15 mouse cellular contexts compared by ENCODE assay signal in the genomic region with DNA sequence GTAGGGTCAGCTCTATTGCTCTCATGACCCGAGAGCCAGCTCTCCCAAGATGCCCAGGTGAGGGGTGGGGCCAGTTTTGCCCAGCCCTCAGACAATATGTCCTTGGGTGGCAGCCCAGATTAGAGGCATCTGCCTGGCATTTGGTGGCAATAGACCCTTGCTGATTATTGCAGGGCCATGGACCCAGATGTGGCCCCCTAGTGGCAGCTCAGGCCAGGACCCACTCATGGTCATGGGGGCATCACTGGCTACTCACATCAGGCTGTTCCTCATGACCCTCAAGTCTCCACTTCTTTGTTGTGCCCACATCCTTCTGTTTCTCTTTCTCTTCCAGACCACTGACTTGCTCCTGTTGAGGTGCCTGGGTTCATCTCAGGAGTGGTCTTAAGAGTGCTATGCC.
DNase-seq lines count a peak whose midpoint lies in the region; ATAC-seq and TF ChIP-seq lines count a peak whose summit lies in the region.
"Had no signal": no experiment of that assay in that cellular context is flagged by ENCODE, and none has a peak within 500 bp of the region (broad histone marks: within the 10 kb centered on the region; RNA-seq: fewer than 3 reads in every experiment).

No protein-coding gene starts in this region.

- no peaks in the 10 kb centered on the region for H3K4me1 ChIP-seq in heart, adult 2 months (ENCODE audit: control insufficient read depth, insufficient read depth, low read length)
- H3K4me1 ChIP-seq in liver, adult 2 months (ENCODE audit: control insufficient read depth, insufficient read depth, low read length), result no peaks in the 10 kb centered on the region
- H3K4me1 ChIP-seq in liver, embryonic 11.5 days (replicated peaks; ENCODE audit: control insufficient read depth, insufficient read depth, low read length), result no peaks in the 10 kb centered on the region
- H3K4me1 ChIP-seq: heart, embryonic 13.5 days had no signal

- no peaks in the 10 kb centered on the region for H3K27me3 ChIP-seq in heart, adult 2 months (ENCODE audit: control insufficient read depth, insufficient read depth, low read length)
- no peaks in the 10 kb centered on the region for H3K27me3 ChIP-seq in liver, adult 2 months (ENCODE audit: control insufficient read depth, insufficient read depth, low read length)
- no peaks in the 10 kb centered on the region for H3K27me3 ChIP-seq in liver, embryonic 11.5 days (replicated peaks; ENCODE audit: control insufficient read depth, insufficient read depth, low read length)
- H3K27me3 ChIP-seq: heart, embryonic 13.5 days had no signal

- no peaks in the 10 kb centered on the region for H3K9me3 ChIP-seq in liver, embryonic 11.5 days (ENCODE audit: control insufficient read depth, low read length)
- H3K9me3 ChIP-seq: heart, embryonic 13.5 days had no signal

- no peak overlapping the region for H3K4me2 ChIP-seq in liver, embryonic 11.5 days
- H3K4me2 ChIP-seq: heart, embryonic 13.5 days had no signal

- no peak overlapping the region for H3K4me3 ChIP-seq in heart, adult 2 months
- H3K4me3 ChIP-seq in liver, adult 2 months (ENCODE audit: insufficient read depth, low read depth, low read length), result no peak overlapping the region
- no peak overlapping the region for H3K4me3 ChIP-seq in liver, embryonic 11.5 days (ENCODE audit: low read depth, low read length)
- H3K4me3 ChIP-seq: heart, embryonic 13.5 days had no signal

- H3K27ac ChIP-seq in heart, adult 2 months, result no peak overlapping the region
- H3K27ac ChIP-seq in liver, adult 2 months (replicated peaks; ENCODE audit: insufficient read depth, low read depth, low read length), result no peak overlapping the region
- H3K27ac ChIP-seq in liver, embryonic 11.5 days (ENCODE audit: low read depth, low read length), result no peak overlapping the region
- H3K27ac ChIP-seq: heart, embryonic 13.5 days; macrophage had no signal

- ATAC-seq in liver, embryonic 11.5 days (replicated peaks; ENCODE audit: low FRiP score), result no peak
- ATAC-seq: inflammation-experienced regulatory T-cells, adult 6 months had no signal

- TF ChIP-seq POLR2A in heart, adult 2 months (IDR thresholded peaks at IDR 0.05; ENCODE audit: insufficient read depth, low read depth, low read length), result no peak
- no peak for TF ChIP-seq POLR2A in liver, adult 2 months (IDR thresholded peaks at IDR 0.05; ENCODE audit: extremely low read depth, insufficient read depth, low read length)

- no peaks in the 10 kb centered on the region for H3K79me2 ChIP-seq in heart, adult 2 months (replicated peaks; ENCODE audit: control insufficient read depth, insufficient read depth, low read length)
- no peaks in the 10 kb centered on the region for H3K79me2 ChIP-seq in liver, adult 2 months (ENCODE audit: control insufficient read depth, insufficient read depth, low read length)

- TF ChIP-seq CTCF in heart, adult 2 months (IDR thresholded peaks at IDR 0.05), result no peak
- TF ChIP-seq CTCF in liver, adult 2 months (IDR thresholded peaks at IDR 0.05; ENCODE audit: low read depth, low read length), result peak; percentile 44

- TF ChIP-seq EP300 in heart, adult 2 months (IDR thresholded peaks at IDR 0.05; ENCODE audit: insufficient read depth, low read depth, low read length), result no peak

- intact Hi-C loops in heart, adult 2 months (cut with DNase I), result no loop called here

- H3K9ac ChIP-seq in heart, adult 2 months (ENCODE audit: low read depth, low read length), result no peak overlapping the region
- no peak overlapping the region for H3K9ac ChIP-seq in liver, adult 2 months (ENCODE audit: low read depth, low read length)
- H3K9ac ChIP-seq in liver, embryonic 11.5 days (ENCODE audit: low read depth, low read length), result no peak overlapping the region
- H3K9ac ChIP-seq: heart, embryonic 13.5 days had no signal

- no peaks in the 10 kb centered on the region for H3K36me3 ChIP-seq in heart, adult 2 months (ENCODE audit: control insufficient read depth, insufficient read depth, low read length)
- H3K36me3 ChIP-seq in liver, adult 2 months (ENCODE audit: control insufficient read depth, insufficient read depth, low read length), result no peaks in the 10 kb centered on the region
- no peaks in the 10 kb centered on the region for H3K36me3 ChIP-seq in liver, embryonic 11.5 days (ENCODE audit: control insufficient read depth, insufficient read depth, low read length)
- H3K36me3 ChIP-seq: heart, embryonic 13.5 days had no signal

- DNase-seq in heart, adult 11 months, result peak; percentile 54
- no peak for DNase-seq in heart, adult 2 months
- DNase-seq in liver, adult 2 months (ENCODE audit: extremely low read depth, low read depth, low spot score), result no peak
- no peak for DNase-seq in liver, embryonic 11.5 days (ENCODE audit: low spot score)
- peak; percentile 59 for DNase-seq in A20 (ENCODE audit: low read depth, low spot score)
- peak; percentile 18 for DNase-seq in kidney, postnatal 10 days
- no peak for DNase-seq in urinary bladder, postnatal 14 days (ENCODE audit: low spot score)
- DNase-seq in right cerebral cortex, postnatal 4 days, result no peak
- DNase-seq: cerebellum, adult 8-10 months; gastrocnemius, postnatal 36 days; midbrain, embryonic 14.5 days; thymus, adult 2 months had no signal

- WGBS in heart, adult 2 months, result 73% methylated on average over 1 of the region's 1 CpGs
- 83% methylated on average over 1 of the region's 1 CpGs for WGBS in liver, adult 2 months
- 44% methylated on average over 1 of the region's 1 CpGs for WGBS in liver, embryonic 11.5 days

Comparison
In these comparisons a context has a peak if more than half of its experiments do, and no peak if none do; other contexts are left out.
1. DNase-seq: peak in heart, adult 11 months (single experiment), A20 (single experiment) and kidney, postnatal 10 days (single experiment); none in heart, adult 2 months (0 of 2), liver, adult 2 months (single experiment), liver, embryonic 11.5 days (single experiment), urinary bladder, postnatal 14 days (single experiment) and right cerebral cortex, postnatal 4 days (single experiment).